Mouse (Mus musculus) midbrain, postnatal 0 days (tissue): ENCODE results near the gene Rnf126. TPM values are rescaled to one million over a fixed set of nuclear protein-coding genes. Genes with fewer than 3 reads are reported as not detected.

Source experiments
- ATAC-seq: fragments of 200-750 bp; cut with Nextera tagmentation; 2 replicates; pipeline ENCODE4 v1.8.0; 2017; ENCODE audit warnings: moderate number of reproducible peaks, mild to moderate bottlenecking, moderate TSS enrichment, moderate library complexity; ENCODE audit not compliant: low FRiP score
- DNase-seq: peaks from one replicate; pipeline ENCODE4 v3.0.0-alpha.2; 2015; ENCODE audit warnings: low spot score
- H3K27ac ChIP-seq: fragments of 300-500 bp; sonication (generic); 2 replicates; pipeline ENCODE4 v1.5.1; 2014; ENCODE audit warnings: low read depth, mild to moderate bottlenecking, low read length, mixed read lengths
- H3K27me3 ChIP-seq: fragments of 300-500 bp; sonication (generic); 2 replicates; pipeline ENCODE4 v1.6.1; 2014; ENCODE audit warnings: low read length, control low read depth, mixed read lengths; ENCODE audit not compliant: insufficient read depth
- H3K36me3 ChIP-seq: fragments of 300-500 bp; sonication (generic); 2 replicates; pipeline ENCODE4 v1.6.1; 2014; ENCODE audit warnings: low read length, control low read depth, mixed read lengths; ENCODE audit not compliant: insufficient read depth
- H3K4me1 ChIP-seq: fragments of 300-500 bp; sonication (generic); 2 replicates; pipeline ENCODE4 v1.6.1; 2014; ENCODE audit warnings: mild to moderate bottlenecking, control low read depth, antibody characterized with exemption, low read length, mixed read lengths; ENCODE audit not compliant: insufficient read depth
- H3K4me2 ChIP-seq: fragments of 300-500 bp; sonication (generic); 2 replicates; pipeline ENCODE4 v1.6.1; 2014; ENCODE audit warnings: low read depth, mild to moderate bottlenecking, low read length, mixed read lengths; ENCODE audit not compliant: poor library complexity, severe bottlenecking
- H3K4me3 ChIP-seq: fragments of 300-500 bp; sonication (generic); 2 replicates; pipeline ENCODE4 v1.5.1; 2014; ENCODE audit warnings: low read depth, mild to moderate bottlenecking, low read length, moderate library complexity
- H3K9ac ChIP-seq: fragments of 300-500 bp; sonication (generic); replicated peaks from 2 replicates; pipeline ENCODE4 v1.6.1; 2014; ENCODE audit warnings: mild to moderate bottlenecking, low read length, moderate library complexity, mixed read lengths; ENCODE audit not compliant: poor library complexity, severe bottlenecking
- H3K9me3 ChIP-seq: fragments of 300-500 bp; sonication (generic); 2 replicates; pipeline ENCODE4 v1.6.1; 2016; ENCODE audit warnings: low read length, control low read depth
- CTCF ChIP-seq: IDR thresholded peaks from 2 replicates; pipeline ENCODE4 v1.5.1; 2016; ENCODE audit warnings: antibody characterized with exemption, mild to moderate bottlenecking
- WGBS: fragments of 180-500 bp; shearing (Covaris S2); extraction: QIAGEN DNeasy Blood & Tissue Kit; methylation state at CpG from one replicate; pipeline ENCODE4 v1.1.7; 2014; 5-methylcytosine and 5-hydroxymethylcytosine counted together
- polyA plus RNA-seq: library from polyadenylated mRNA; unstranded; fragments of >200 nt; fragmentation: Nextera tagmentation; extraction: Ambion mirVana; gene quantifications from 2 replicates; pipeline ENCODE4 v1.2.1, GENCODE M21; 2015
- total RNA-seq: library from RNA; depleted of rRNA; stranded (reverse); fragments of >200 nt; gene quantifications from 2 replicates; pipeline ENCODE4 v1.2.3, GENCODE M21; 2014

The Rnf126 gene
- total and polyA plus RNA-seq, 2 experiments from 2014 or later = 107 to 134 TPM

DNA sequence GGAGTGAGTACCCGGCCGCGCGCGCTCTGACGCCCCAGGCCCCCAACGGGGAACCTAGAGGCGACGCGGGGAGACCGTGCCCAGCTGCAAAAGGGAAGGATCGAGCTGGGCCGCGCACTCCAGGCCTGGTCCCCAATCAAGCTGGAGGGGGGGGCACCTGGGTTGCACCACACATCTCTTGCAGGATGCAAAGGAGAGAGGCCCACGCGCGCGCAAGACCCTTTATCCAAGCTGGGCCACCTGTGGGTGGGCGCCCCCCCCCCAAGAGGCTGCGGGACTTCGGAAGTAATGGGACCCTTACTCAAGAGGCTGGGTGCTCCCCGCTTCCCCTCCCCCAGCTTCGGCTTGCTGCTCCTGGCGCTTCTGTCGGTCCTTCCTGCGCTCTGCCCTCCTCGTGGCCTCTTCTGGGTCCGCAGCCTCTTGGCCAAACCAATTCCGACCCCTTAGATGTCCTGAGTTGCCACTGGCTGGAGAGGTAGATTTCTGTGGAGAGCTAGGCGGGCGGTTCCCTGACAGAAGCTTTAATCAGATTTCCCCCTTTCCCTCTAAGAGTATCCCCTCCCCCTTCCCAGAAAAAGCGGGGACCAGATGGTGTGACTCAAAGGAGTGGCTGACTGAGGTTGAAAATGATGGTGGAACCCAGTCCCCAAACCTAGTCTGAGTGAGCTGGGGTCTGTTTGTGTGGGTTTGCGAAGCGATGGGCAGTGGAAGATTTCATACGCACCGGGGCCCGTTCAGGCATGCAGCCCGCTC is 27.2 kb upstream of the Rnf126 start:
- peak; percentile 47 for ATAC-seq
- no peak; the same call in 1 of the 2 replicates for TF ChIP-seq CTCF
- Histone ChIP-seq H3K27ac (peak overlapping the region; percentile 87), H3K36me3 (no peaks in the 10 kb centered on the region), H3K4me3 (peak overlapping the region; percentile 96), H3K9me3 (no peaks in the 10 kb centered on the region), H3K4me1 (peaks cover 14% of the 10 kb centered on the region; the same call in 1 of the 2 replicates), H3K27me3 (no peaks in the 10 kb centered on the region), H3K4me2 (peak overlapping the region; percentile 80), H3K9ac (peak overlapping the region; percentile 98)
- under 1% methylated on average over 32 of the region's 38 CpGs for WGBS
- peak; percentile 54 for DNase-seq

DNA sequence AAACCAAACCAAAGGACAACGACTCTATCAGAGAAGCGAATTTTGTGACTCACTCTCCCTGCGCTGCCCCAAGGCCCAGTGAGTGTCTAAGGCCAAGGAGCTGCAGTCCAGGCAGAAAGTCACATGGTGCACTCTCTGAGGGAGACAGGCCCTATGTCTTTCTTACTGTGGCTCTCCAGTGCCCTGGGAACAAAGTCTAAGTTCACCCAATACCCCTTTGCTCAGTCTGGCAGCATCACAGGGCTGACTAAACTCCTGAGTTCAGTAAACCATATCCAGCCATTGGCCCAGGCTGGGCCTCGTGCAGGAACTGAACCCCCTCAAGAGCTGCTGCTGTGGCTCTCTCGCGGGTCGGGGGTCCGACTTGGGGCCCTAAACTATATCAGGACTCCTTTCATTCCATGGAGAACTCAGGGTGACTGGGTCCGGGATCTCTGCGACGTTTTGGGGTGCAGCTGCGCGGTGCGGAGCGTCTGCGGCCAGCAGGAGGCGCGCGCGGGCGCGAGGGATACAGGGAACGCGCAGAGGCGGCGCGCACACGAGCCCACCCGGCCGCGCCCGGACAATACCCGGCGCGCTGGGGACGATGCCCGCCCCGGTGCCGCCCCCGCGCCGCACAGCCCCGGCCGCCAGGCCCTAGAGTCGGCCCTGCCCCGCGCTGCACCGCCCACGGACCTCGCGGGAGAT is 26.4 kb upstream of the Rnf126 start, which contains the start of gene Palm:
Gene Palm (plus strand): TSS at position 522 of the 687 bp plus-strand sequence.
- Histone ChIP-seq H3K9me3 (no peaks in the 10 kb centered on the region), H3K27ac (peak within 1 kb of the TSS; percentile 87), H3K36me3 (no peaks in the 10 kb centered on the region), H3K4me2 (peak within 1 kb of the TSS; percentile 80), H3K27me3 (no peaks in the 10 kb centered on the region), H3K9ac (peak within 1 kb of the TSS; percentile 98), H3K4me1 (peaks cover 14% of the 10 kb centered on the region; the same call in 1 of the 2 replicates), H3K4me3 (peak within 1 kb of the TSS; percentile 96)
- ATAC-seq (peak; percentile 66), DNase-seq (peak; percentile 79)
- peak; percentile 82 for TF ChIP-seq CTCF
- WGBS = 8% methylated on average over 37 of the region's 51 CpGs

DNA sequence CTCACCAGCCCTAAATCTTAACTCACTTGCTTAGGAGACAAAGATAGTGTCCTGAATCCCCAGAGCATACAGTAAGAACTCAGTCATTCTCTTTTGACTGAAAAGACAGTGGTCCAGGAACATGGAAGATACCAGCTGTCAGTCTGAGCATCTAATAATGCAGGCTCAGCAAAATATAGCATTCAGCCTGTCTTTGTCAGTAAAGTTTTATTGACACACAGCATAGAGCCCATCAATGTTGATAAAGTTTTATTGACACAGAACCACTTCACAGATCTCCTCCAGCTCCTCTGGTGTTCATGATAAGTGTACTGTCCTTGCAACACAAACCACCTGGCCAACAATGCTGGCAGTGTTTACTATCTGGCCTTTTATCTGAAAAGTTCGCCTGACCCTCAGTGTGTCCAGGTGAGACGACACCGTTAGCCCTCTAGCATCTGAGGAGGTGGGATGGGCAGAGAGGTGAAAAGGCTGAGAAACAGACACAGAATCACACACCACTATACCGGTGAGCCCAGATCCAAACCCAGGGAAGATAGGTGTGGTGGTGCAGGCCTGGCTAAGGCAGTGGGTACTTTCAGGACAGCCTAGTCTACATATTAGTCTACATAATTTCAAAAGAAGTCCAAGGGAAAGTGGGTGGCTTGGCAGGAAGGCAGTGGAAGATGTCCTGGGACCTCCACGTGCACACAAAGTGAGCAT is 25.7 kb upstream of the Rnf126 start:
- no peak for ATAC-seq
- Histone ChIP-seq H3K4me3 (peak overlapping the region; percentile 96), H3K4me1 (peaks cover 13% of the 10 kb centered on the region; the same call in 1 of the 2 replicates), H3K9ac (peak overlapping the region; percentile 98; the same call in 1 of the 2 replicates), H3K36me3 (no peaks in the 10 kb centered on the region), H3K27me3 (no peaks in the 10 kb centered on the region), H3K27ac (no peak overlapping the region), H3K9me3 (no peaks in the 10 kb centered on the region), H3K4me2 (peak overlapping the region; percentile 80)
- no peak for DNase-seq
- TF ChIP-seq CTCF = no peak
- 86% methylated on average over 5 of the region's 5 CpGs for WGBS

DNA sequence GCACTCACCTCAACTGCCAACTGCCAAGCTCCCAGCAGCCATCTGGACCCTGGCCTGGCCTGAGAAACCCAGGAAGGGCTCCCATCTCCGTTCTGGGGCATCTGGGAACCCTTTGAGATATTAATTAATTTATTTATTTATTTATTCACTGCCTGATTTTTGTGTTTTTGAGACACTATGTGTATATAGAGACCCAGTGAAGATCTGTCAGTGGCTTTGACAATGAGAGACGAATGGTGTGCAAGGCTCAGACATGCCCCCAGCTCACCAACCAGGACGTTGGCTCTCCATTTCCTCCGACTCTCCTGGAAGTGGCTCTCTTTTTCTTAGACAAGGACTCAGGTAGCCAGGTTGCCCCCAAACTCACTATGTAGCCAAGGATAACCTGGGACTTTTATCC is 24.1 kb upstream of the Rnf126 start, which contains the start of gene Prss57:
Gene Prss57 (minus strand): TSS at position 101 of the 400 bp plus-strand sequence.
- H3K27ac ChIP-seq = no peak within 1 kb of the TSS
- DNase-seq (no peak), ATAC-seq (no peak)
- WGBS = 92% methylated on average over 4 of the region's 4 CpGs
- H3K4me1 ChIP-seq = peaks cover 10% of the 10 kb centered on the region; the same call in 1 of the 2 replicates
- no peak within 1 kb of the TSS for H3K4me3 ChIP-seq
- H3K27me3 ChIP-seq = no peaks in the 10 kb centered on the region
- no peak within 1 kb of the TSS for H3K4me2 ChIP-seq
- no peak within 1 kb of the TSS for H3K9ac ChIP-seq
- TF ChIP-seq CTCF = no peak
- H3K36me3 ChIP-seq = no peaks in the 10 kb centered on the region
- no peaks in the 10 kb centered on the region for H3K9me3 ChIP-seq

DNA sequence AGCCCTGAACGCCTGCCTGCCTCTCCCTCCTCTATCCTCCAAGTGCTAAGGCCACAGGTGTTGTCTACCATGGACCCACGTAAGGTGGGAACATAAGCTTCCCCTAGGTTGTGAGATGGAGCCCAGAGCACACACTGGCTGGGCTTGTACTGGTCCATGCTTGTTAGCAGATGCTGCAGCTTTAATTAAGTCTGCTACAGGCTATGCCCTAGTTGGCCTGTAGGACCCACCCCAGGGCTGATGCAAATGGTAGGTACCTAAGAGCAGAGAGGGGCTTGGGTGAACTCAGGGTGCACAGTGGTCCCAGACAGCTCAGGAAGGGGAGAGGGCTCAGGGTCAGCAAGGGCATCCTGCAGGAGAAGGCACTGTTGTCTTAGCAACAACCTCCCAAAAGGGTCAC is 22.8 kb upstream of the Rnf126 start:
- Histone ChIP-seq H3K4me3 (no peak overlapping the region), H3K9ac (no peak overlapping the region), H3K4me2 (no peak overlapping the region), H3K27me3 (no peaks in the 10 kb centered on the region), H3K27ac (no peak overlapping the region), H3K36me3 (no peaks in the 10 kb centered on the region), H3K9me3 (no peaks in the 10 kb centered on the region), H3K4me1 (peaks cover 3% of the 10 kb centered on the region; the same call in 1 of the 2 replicates)
- no peak for ATAC-seq
- no peak for DNase-seq
- 71% methylated on average over 2 of the region's 2 CpGs for WGBS
- TF ChIP-seq CTCF = no peak
